ENCODE assay signal across 8 mouse cellular contexts in the genomic region with DNA sequence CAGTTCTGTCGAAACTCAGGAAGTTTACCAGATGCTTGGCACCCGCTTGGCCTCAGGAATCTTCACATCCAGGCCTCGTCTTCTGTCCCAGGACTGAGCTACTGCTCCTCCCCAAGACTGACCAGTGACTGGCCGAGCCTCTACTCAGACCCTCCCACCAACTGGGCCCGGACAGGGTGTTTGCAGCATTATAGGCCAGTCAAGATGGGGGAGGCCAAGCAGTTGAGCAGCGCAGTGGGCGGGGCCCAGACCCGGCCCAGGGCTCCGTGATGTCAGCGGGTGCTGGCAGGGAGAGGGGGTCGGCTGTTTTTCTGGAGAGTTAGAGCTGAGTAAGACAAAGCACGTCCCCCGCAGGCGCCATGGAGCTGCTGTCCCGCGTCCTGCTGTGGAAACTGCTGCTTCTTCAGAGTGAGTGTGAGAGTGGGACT. TPM values are rescaled to one million over a fixed set of nuclear protein-coding genes. Genes with fewer than 3 reads are reported as not detected.
DNase-seq lines count a peak whose midpoint lies in the region; ATAC-seq and TF ChIP-seq lines count a peak whose summit lies in the region.

A gene (plus strand): TSS at position 198 of the 428 bp plus-strand sequence.

- H3K9ac ChIP-seq in heart, adult 2 months (ENCODE audit: low read depth, low read length): peak within 1 kb of the TSS; percentile 80
- H3K9ac ChIP-seq in lung, embryonic 14.5 days: peak within 1 kb of the TSS; percentile 63

- WGBS in heart, adult 2 months: 27% methylated on average over 16 of the region's 16 CpGs
- 3% methylated on average over 16 of the region's 16 CpGs for WGBS in lung, embryonic 14.5 days

- ATAC-seq in lung, embryonic 14.5 days (ENCODE audit: insufficient read depth): peak; percentile 94

- intact Hi-C loops in left cerebral cortex, postnatal 10 days (cut with DNase I): no loop called here
- intact Hi-C loops in left cerebral cortex, postnatal 36 days (cut with DNase I): no loop called here
- intact Hi-C loops in heart, adult 2 months (cut with DNase I): no loop called here

- H3K4me3 ChIP-seq in heart, adult 2 months: peak within 1 kb of the TSS; percentile 53
- H3K4me3 ChIP-seq in lung, embryonic 14.5 days (ENCODE audit: low read depth, low read length): peak within 1 kb of the TSS; percentile 58

- H3K79me2 ChIP-seq in heart, adult 2 months (replicated peaks; ENCODE audit: control insufficient read depth, insufficient read depth, low read length): no peaks in the 10 kb centered on the region

- peak within 1 kb of the TSS; percentile 84 for H3K27ac ChIP-seq in heart, adult 2 months
- peak within 1 kb of the TSS; percentile 96 for H3K27ac ChIP-seq in lung, embryonic 14.5 days (ENCODE audit: low read depth)

- no peaks in the 10 kb centered on the region for H3K36me3 ChIP-seq in heart, adult 2 months (ENCODE audit: control insufficient read depth, insufficient read depth, low read length)
- H3K36me3 ChIP-seq in lung, embryonic 14.5 days (ENCODE audit: insufficient read depth): peaks cover 28% of the 10 kb centered on the region; the same call in 1 of the 2 replicates

- no peak for TF ChIP-seq CTCF in heart, adult 2 months (IDR thresholded peaks at IDR 0.05)
- no peak for TF ChIP-seq CTCF in lung, embryonic 14.5 days (IDR thresholded peaks at IDR 0.05; ENCODE audit: low read depth)

- DNase-seq in left cerebral cortex, postnatal 10 days (ENCODE audit: extremely low spot score in 1 of 2, low spot score in 2 of 2): peak in 1 of 2 experiments; percentile 93
- no peak for DNase-seq in left cerebral cortex, postnatal 36 days (ENCODE audit: low spot score in 2 of 2)
- peak; percentile 92 for DNase-seq in embryo, embryonic 11 days
- DNase-seq in heart, adult 2 months: peak; percentile 87 to 92
- DNase-seq in kidney, adult 18-20 months: peak; percentile 72
- DNase-seq in lung, embryonic 14.5 days: peak; percentile 95
- DNase-seq in ovary, postnatal 36 days (ENCODE audit: low spot score): peak; percentile 76
- DNase-seq in layer of hippocampus, postnatal 36 days: no peak

- H3K9me3 ChIP-seq in lung, embryonic 14.5 days (ENCODE audit: low read depth, low read length): no peaks in the 10 kb centered on the region

- TF ChIP-seq EP300 in heart, adult 2 months (IDR thresholded peaks at IDR 0.05; ENCODE audit: insufficient read depth, low read depth, low read length): peak; percentile 53; the same call in 1 of the 2 replicates

- no peaks in the 10 kb centered on the region for H3K27me3 ChIP-seq in heart, adult 2 months (ENCODE audit: control insufficient read depth, insufficient read depth, low read length)
- 0 out of 2 replicates have a peak, but pooled peaks cover 3% of the 10 kb centered on the region for H3K27me3 ChIP-seq in lung, embryonic 14.5 days (ENCODE audit: insufficient read depth, low read length)

- H3K4me1 ChIP-seq in heart, adult 2 months (ENCODE audit: control insufficient read depth, insufficient read depth, low read length): peaks cover 19% of the 10 kb centered on the region
- peaks cover 28% of the 10 kb centered on the region for H3K4me1 ChIP-seq in lung, embryonic 14.5 days (ENCODE audit: insufficient read depth)

- peak; percentile 80 for TF ChIP-seq POLR2A in heart, adult 2 months (IDR thresholded peaks at IDR 0.05; ENCODE audit: insufficient read depth, low read depth, low read length)

- H3K4me2 ChIP-seq in lung, embryonic 14.5 days: peak within 1 kb of the TSS; percentile 96

RNA-seq across cellular contexts. Expression of the gene that starts here (rescaled TPM):
- 10 to 100 TPM; 10.6 to 14.1 TPM for total RNA-seq in left cerebral cortex, postnatal 10 days (2021)
- total RNA-seq in left cerebral cortex, postnatal 36 days (2021): 10 to 100 TPM in 1 of 2 experiments, 1 to 10 TPM in 1; 5.8 to 10.3 TPM
- total RNA-seq in heart, adult 2 months (2021): 10 to 100 TPM; 26.7 to 31.9 TPM
- polyA plus RNA-seq in heart, adult 2 months (2012; rRNA removed): 84.7 and 118 TPM in 2 replicates
- 148 and 155 TPM in 2 replicates for polyA plus RNA-seq in lung, embryonic 14.5 days (2014; fragmentation: Nextera tagmentation; extraction: Ambion mirVana)
- 1 to 10 TPM; 5.6 to 8.1 TPM for total RNA-seq in layer of hippocampus, postnatal 36 days (2021)

Comparison
In these comparisons a context has a peak if more than half of its experiments do, and no peak if none do; other contexts are left out.
1. DNase-seq: peak in embryo, embryonic 11 days (single experiment), heart, adult 2 months (2 of 2), kidney, adult 18-20 months (single experiment), lung, embryonic 14.5 days (single experiment) and ovary, postnatal 36 days (single experiment); none in left cerebral cortex, postnatal 36 days (0 of 2) and layer of hippocampus, postnatal 36 days (0 of 2).